Mouse (Mus musculus): ENCODE measurements at regions not wholly inside any gene's neighbourhood (a gene's known extent, or its start where the extent isn't known, plus 50 kb on each side); places are given as distances from the start of the nearest gene placed in this dataset.

- no peak for DNase-seq (ENCODE audit: low read depth)
These were observed 194.8 kb upstream of the Ppargc1a start for GRCm38 (mm10) chr5:51762352-51762751.

- DNase-seq (ENCODE audit: low read depth) = no peak
These were observed 190.8 kb upstream of the Ppargc1a start for GRCm38 (mm10) chr5:51758289-51758688.

GRCm38 (mm10) chr5:51757864-51758263 is 190.3 kb upstream of the Ppargc1a start:
- no peak for DNase-seq (ENCODE audit: low read depth)

DNA sequence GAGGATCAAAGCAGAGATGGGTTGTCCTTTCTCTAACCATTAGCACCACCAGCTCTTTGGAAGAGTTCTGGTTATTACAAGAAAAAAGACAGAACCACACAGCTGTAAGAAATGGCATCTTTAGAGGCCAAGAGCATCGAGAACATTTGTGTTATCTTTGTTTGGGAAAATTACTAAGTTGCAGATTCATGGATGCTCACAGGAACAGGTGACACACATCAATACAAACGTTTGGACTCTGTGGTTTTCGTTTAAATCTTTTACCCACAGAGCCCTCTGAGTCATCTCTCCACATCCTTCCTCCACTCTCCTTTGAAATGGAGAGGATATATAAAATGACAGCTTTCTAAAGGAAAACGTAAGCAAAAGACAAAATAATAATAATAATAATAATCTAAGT is 184.5 kb upstream of the Ppargc1a start:
- DNase-seq (ENCODE audit: low read depth) = no peak

DNA sequence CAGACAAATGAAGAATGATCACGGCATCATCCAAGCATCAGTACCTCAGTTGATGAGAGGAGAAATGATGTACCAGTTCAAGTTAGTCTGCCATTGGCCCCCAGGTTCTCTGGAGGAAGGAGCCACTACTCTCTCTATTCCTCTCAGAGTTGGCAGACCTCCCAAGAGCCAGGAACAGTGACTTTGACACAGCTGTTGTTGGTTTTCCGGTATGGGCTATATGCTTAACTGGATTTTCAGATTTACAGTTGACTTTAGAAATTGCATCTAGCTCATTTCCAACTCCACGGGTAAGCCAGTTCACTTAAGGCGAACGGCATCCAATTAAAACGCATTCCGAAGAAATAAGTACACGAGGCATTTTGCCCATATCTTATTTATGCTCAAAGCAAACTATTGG is 182.9 kb upstream of the Ppargc1a start:
- no peak for DNase-seq (ENCODE audit: low read depth)

GRCm38 (mm10) chr5:51740893-51741292 is 173.4 kb upstream of the Ppargc1a start:
- no peak for DNase-seq (ENCODE audit: low read depth)

DNA sequence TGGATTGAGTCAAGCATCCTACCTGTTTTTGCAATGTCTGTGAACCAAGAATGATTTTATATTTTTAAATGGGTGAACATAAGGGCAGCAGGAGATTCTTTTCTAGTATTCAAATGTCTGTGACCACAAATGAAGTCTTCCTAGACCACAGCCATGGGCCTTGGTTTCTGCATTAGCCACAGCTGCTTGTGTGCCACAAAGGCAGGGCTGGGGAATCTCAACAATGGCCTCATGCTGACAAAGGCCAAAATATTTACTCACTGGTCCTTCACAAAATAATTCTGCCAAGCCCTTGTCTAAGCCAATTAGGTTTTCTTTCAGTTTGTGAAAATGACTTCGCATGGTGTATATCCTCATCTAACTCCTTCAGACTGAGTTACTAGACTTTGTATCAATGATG is 162.7 kb upstream of the Ppargc1a start:
- DNase-seq (ENCODE audit: low read depth) = no peak

DNA sequence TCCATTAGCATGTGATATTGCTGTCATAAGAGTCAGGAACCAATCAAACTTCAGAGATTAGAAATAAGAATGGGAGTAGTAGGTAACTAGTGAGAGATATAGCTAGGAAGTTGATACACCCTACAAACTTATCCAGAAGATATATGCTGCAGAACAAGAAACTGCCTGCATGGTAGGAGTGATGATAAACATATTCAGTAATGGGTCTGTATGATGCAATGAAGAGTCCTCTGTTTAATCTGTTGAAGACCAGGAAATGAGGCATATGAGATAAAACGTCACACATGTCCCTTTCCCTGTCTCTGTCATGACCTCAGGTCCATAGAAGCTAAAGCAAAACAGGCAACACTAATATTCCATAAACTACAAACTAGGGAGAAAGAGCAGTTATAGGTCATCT is 162.2 kb upstream of the Ppargc1a start:
- DNase-seq (ENCODE audit: low read depth) = no peak

GRCm38 (mm10) chr5:51726762-51727161 is 159.2 kb upstream of the Ppargc1a start:
- no peak for DNase-seq (ENCODE audit: low read depth)

DNA sequence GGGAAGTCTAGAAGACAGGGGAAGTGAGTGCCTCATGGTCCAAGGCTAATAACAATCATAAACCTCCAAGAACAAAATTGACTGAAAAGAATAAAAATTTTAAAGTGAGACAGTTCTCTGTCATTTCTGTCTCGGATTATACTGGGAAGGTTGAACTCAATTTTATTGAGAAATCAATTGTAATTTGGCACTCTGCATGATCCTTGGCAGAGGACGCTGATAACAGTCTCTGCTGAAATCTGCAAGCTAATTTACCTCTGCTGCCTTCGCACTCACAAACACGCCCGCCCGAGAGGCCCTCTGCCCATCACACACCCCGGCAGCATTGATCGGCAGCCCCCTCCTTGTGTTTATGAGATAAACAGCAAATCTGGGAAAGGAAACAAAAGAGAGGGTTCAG is 151.4 kb upstream of the Ppargc1a start:
- no peak for DNase-seq (ENCODE audit: low read depth)

DNA sequence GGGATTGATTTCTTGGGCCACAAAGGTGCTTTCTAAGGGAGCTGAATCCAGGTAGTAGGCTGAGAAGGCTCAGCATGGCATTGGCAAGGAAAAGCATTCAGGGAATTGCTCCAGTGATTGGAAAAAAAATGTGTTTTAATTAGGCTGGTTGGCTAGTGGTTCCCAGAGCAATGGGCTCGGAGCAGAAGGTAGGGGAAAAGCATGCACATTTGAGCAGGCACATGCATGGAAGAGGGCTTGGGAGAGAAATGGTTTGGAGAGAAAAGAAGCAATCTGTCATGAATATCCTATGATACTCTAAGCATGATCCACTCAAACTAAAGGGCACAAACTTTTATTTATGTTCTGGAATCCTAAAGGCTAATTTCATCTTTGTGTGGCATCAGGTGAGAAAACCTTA is 150.9 kb upstream of the Ppargc1a start:
- no peak for DNase-seq (ENCODE audit: low read depth)

DNA sequence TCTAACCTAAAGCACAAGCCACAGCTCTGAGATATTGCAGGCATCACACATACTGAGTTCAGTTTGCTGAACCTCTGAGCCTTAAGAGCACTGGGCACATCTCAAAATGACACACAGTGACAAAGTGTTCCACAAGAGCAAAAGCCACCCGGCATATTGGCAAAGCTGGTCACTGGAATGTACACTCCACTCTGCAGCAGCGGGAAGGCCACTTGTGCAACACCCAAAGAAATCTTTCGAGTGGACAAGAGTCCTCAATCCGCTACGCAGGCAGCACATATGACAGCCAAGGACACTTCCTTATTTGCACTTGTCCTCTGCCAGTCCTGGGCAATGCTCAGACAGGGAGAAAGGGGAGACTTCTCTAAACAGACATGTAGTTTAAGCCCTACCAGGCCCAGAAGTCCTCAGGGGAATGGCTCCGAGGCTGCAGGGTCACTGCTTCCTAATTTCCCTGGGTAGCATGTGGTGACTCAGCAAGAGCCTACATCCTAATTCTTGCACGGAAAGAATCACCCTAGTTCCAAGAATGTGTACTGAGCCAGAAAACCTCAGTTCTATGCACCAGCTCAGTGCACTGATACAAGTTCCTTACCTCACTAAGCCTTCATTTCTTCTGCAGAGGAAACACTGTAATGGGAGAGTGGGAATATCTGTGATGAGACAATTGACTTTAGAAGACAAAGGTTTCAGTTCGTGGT is 144.5 kb upstream of the Ppargc1a start:
- DNase-seq (ENCODE audit: low read depth) = no peak

GRCm38 (mm10) chr5:51710664-51711063 is 143.1 kb upstream of the Ppargc1a start:
- no peak for DNase-seq (ENCODE audit: low read depth)

DNA sequence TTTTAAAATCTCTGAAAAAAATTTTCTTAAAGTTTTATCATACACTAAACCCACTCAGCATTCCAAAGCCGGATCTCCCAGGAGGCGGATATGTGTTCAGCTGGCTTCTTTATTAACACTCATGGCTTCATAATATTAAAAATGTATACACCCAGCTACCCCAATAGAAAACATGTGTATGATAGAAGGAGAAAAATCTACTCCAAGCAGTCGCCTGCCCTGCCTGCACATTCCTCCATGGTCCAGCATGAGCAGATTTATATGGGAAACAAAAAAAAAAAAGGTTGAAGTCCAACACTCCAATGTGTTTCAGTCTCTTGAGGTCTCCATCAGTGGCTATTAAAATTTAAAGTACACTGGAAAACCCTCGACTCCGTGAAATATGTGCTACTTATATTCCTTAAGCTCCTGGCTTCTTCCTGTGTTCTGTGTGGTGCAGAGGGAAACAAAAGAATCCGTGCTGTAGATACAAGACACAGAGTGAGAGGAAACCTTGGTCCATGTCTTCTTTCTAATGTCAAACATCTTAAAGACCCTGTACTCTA is 142.0 kb upstream of the Ppargc1a start:
- DNase-seq (ENCODE audit: low read depth) = no peak

DNA sequence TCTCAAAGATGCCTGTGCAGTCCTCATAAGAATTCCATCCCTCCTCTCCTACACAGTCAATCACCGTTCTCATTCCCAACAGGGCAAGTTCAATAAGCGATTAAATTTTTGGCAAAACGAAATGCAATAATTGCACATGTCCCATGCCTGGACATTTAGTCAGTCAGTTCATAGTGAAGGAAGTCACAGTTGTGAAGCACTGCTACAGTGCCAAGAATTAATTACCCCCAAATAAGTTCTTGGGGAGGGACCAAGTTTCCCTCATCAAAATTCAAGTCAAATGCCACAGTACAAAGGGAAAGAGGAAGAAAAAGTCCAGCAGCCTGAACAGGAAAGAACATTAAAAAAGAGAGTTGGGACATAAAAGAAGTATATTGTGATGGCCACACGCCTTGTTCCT is 112.4 kb upstream of the Ppargc1a start:
- no peak for DNase-seq (ENCODE audit: low read depth)

- no peak for DNase-seq (ENCODE audit: low read depth)
These were observed 103.7 kb upstream of the Ppargc1a start for GRCm38 (mm10) chr5:51671190-51671589.

DNA sequence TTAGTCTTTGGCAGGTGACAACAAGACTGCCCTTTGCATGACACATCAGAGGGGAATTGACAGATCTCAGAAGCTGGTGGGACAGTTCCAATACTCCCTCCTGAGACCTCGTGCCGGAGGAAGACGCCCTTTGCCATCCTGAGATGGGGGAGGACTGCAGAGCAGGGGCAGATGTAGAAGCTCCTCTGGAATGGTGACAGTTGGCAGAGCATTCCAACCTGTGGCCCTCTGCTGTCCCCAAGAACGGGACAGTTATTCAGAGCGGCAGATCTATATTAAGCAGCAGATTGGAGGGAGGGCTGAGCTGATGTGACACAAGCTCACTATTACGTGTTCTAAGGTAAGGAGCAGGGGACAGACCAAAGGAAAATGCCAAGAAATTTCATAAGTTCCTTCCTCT is 97.7 kb upstream of the Ppargc1a start:
- DNase-seq (ENCODE audit: low read depth) = no peak

- no peak for DNase-seq (ENCODE audit: low read depth)
These were observed 90.8 kb upstream of the Ppargc1a start for GRCm38 (mm10) chr5:51658232-51658896.

DNA sequence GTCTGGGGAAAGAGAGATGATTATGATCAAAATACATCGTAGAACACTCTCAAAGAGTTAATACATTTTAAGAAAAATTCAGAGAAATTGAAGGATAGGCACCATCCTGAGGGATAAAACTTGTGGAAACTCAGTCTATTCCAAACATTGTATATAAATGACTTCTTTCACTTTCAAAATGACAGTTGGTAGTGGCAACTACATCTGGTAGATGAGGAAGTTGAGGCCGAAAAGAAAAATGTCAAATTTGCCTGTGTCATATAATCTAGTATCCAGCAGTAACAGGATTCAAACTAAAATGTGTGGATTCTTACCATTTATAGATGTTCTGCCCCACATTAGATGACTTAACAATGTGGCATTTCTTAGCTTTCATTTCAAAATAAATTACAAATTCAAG is 86.0 kb upstream of the Ppargc1a start:
- DNase-seq (ENCODE audit: low read depth) = no peak

DNA sequence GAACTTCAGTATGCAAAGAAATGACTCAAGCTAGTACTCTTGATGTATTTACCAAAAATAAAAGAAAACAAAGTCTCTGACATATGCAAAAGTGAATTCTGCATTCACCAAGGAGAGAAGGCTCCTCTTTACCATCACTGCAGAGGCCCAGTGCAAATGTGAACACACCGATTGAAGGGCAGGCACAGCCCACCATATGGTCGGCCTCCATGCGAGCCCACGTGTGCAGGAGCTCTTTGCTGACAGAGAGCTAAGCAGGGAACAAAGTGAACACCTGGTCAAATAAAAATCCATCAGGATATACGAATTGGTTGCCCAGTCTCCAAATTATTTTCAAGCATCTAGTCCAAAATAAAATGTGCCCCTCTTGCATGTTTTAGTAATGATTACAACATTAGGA is 56.9 kb upstream of the Ppargc1a start:
- no peak for DNase-seq (ENCODE audit: low read depth)

Measured in induced T-regulatory cell, adult 2 months (primary cell).